Mouse (Mus musculus) activated CD4-positive, CD25-positive, alpha-beta regulatory T cell, adult 9 weeks (primary cell): ENCODE data around the gene Fam72a. TPM values are rescaled to one million over a fixed set of nuclear protein-coding genes. Genes with fewer than 3 reads are reported as not detected.

Source experiments
- polyA plus RNA-seq: library from polyadenylated mRNA; unstranded; fragments of 100-300 nt; shearing (Covaris generic); gene quantifications from one replicate; pipeline ENCODE4 v1.2.1, GENCODE M21; 2017

Fam72a gene
- polyA plus RNA-seq, result 1.7 TPM

DNA sequence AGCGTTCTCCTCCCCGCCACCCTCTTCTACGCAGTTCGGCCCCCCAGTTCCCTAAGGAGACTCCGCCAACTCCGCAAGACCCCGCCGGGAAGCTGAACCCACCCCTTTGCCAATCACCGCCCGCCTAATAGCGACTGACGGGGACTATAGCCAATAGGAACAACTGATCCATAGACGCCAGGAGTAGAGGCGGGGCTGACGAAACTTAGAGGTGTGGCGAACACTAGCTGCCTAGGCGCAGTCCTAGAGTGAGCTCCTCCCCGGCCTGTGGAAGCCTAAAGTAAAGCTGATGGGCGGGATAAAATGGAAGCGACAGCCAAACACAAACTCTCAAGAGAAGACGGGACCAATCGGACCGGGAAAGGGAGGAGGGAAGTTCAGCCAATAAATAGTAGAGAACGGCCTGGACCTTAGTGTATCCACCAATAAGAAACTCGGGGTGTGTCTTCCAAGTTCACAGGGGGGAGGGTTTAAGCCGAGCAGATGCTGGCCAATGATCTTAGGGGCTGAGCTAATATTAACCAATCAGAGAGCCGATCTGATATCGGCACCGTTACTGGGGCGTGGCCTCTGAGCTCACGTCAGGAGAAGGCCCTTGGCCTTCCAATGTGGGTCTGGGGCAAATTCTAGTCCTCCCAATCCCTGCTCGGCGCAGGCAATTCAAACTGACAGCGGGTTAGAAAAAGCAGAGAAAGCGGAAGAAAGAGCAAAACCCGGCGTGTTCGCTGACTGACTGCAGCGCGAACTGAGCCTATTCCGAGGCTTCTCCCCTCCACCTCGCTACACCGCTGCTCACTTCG, at the start of gene Fam72a, which contains the start of gene Srgap2:
Gene Fam72a, plus strand, starts transcription at position 623 of the 800 bp plus-strand sequence.
Gene Srgap2, minus strand, starts transcription at position 72 of the 800 bp plus-strand sequence.

Other genes starting within 250 kb of the Fam72a start
- gene Ikbke, start 248.3 kb upstream of the Fam72a start, polyA plus RNA-seq, result 204 TPM
- 49.9 TPM for gene Srgap2, start 551 bp upstream of the Fam72a start, polyA plus RNA-seq
- gene Avpr1b, start 71.3 kb downstream of the Fam72a start, polyA plus RNA-seq, result not detected
- gene Ctse, start 110.4 kb downstream of the Fam72a start, polyA plus RNA-seq, result 18.8 TPM
- not detected for gene Rab7b, start 160.8 kb downstream of the Fam72a start, polyA plus RNA-seq
- gene Slc26a9, start 216.1 kb downstream of the Fam72a start, polyA plus RNA-seq, result not detected